Mouse (Mus musculus): ENCODE data around the gene Lnpep.
"Not testable (repeated sequence)": the region's sequence is repeated elsewhere in the genome, so short reads cannot be mapped to it uniquely, and the experiment has no call there.

The Lnpep gene

GRCm38 (mm10) chr17:17608416-17608988, 16.3 kb downstream of the Lnpep start:
- no peak for DNase-seq

GRCm38 (mm10) chr17:17604554-17604953, 20.3 kb downstream of the Lnpep start:
- no peak for DNase-seq

- no peak for DNase-seq
Observed at GRCm38 (mm10) chr17:17603609-17604008, 21.2 kb downstream of the Lnpep start.

GRCm38 (mm10) chr17:17602786-17603185, 22.1 kb downstream of the Lnpep start:
- DNase-seq = no peak

DNA sequence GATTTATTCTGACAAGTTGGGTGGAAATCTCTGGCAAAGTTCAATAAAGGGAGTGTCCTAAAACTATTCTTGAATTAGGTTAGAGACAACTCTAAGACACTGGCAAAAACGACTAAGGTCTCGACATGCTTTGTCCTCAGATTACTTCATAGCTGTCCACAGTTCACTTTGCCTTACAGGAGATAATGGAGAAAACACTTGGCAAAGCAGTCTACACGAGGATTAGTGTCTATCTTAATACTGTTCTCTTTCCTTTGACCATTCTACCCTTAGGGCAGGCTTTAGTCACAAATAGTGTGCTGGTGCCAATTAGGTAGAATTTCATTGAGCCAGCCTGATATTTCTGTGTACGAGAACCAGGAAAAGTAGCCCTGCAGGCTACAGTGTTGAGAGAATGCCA, 22.5 kb downstream of the Lnpep start:
- DNase-seq = no peak

DNA sequence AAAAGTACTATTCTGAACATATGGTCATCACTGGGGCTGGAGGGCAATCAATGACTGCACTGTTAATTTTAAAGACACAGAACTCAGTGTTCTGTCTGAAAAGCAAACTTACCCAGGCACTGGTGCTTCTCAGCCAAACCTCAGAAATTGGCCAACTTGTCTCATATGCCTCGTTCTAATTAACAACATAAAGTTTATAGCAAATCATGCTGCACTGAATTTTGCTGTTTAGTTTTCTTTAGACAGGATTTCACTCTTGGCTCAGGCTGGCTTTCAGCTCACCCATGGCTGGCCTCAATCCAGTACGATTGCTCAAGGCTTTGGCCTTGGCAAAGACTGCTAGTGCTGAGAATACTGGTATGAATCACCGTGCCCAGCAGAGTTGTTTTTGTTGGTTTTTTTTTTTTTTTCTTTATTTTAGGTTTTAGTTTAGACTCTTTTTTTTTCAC, 24.0 kb downstream of the Lnpep start:
- DNase-seq = no peak

GRCm38 (mm10) chr17:17600001-17600400, 24.8 kb downstream of the Lnpep start:
- DNase-seq = no peak

DNA sequence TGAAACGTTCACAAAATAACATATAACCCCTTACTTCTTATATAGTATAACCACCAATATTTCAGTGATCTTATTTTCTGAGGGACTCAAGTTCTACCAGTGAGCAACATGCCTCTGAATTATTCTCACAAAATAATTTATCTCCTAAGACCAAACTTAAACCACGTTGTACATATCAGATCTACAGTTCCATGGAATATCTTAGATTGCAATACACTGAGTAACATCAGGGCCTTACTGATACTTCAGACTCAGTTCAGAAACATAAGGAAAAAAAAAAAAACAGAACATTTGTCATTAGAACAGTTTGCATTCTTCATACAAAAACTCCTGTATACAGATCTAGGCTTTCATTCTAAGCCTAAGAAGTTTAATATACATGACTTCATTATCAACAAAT, 26.5 kb downstream of the Lnpep start:
- no peak for DNase-seq

DNA sequence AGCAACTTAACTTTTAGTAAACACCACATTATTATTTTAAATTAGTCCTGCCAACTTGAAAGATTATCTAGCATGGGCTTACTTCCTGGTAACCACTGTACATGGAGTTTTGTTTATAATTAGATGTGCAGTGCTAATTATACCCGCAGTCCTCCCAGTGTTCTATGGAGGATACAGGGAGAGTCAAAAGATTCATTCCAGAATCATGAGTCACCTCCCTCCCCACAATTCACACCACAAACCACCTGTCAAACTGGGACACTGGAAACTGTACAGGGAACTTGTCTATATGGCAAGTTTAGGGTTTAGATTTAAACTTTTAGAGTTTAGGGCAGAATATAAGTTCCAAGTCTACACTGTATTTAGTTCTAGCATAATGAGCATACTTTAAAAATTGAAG, 31.9 kb downstream of the Lnpep start:
- no peak for DNase-seq

- no peak for DNase-seq
Observed at GRCm38 (mm10) chr17:17587333-17588047, 37.4 kb downstream of the Lnpep start.

DNA sequence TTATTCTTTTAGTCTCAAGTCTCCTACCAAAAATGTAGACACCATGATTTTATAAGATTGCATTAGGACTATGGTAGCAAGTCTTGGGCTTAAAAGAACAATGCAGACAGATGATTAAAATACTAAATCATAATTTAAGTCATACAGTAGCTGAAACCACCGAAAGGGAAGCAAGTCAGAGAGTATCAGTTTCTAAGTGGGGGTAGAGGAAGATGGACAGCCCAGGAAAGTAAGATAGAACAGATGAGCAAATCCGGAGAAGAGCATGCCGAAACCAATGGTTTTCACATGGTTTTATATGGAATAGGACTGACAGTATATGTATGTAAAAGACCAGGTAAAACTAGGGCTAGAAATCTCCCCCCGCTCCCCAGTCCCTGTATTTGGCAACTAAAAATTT, 39.7 kb downstream of the Lnpep start:
- DNase-seq = no peak

DNA sequence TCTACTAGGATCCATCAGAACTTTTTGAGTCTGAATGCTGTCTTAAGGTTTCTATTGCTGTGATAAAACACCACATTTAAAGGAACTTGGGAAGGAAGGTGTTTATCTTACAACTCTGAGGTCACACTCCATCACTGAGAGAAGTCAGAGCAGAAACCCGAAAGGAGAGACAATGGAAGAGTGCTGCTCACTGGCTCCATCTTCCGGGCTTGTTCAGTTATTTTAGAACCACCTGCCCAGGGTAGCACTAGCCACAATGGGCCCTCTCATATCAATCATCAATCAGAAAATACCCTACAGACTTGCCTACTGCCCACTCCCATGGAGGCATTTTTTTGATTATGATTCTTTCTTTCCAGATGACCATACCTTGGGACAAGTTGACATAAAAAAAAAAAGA, 41.0 kb downstream of the Lnpep start:
- no peak for DNase-seq

DNA sequence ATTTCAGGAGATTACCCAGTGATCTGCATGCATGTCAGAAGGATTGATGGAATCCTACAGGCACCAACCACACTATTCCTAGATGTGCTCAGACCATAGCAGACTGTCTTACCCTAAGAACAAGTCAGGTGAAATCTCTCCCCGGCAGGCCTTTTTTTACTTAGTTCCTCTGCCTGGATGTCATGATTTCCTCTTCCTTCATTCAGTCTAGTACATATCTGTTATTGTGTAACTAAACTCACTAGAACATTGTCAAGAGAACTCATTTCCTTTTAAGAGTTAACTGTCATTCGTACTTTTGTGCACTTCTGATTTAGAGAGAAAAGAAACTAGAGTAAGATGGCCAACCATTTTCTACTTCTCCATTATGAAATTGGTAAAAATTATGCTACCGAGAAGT, 43.6 kb downstream of the Lnpep start:
- no peak for DNase-seq

DNA sequence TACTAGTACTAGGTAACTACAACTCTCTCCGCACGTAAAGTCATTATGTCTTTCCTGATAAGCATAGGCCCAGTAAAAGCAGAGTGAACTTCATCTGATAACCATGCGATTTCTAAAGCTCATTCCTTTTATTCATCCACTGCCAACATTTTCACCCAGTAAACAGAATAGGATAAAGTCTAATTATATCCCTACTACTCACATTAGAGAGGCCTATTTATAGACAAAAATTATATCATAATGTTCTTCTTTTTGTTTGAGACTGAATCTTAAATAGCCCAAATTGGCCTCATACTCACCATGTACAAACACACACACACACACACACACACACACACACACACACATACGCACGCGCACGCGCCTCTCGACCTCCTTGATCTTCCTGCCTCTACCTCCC, 48.5 kb downstream of the Lnpep start:
- DNase-seq = no peak

- DNase-seq = peak; percentile 75
Observed at GRCm38 (mm10) chr17:17567071-17567470, 57.8 kb downstream of the Lnpep start.

GRCm38 (mm10) chr17:17548958-17549357, 75.9 kb downstream of the Lnpep start:
- no peak for DNase-seq

- DNase-seq = no peak
Observed at GRCm38 (mm10) chr17:17531338-17531737, 93.5 kb downstream of the Lnpep start.

GRCm38 (mm10) chr17:17516384-17517016, 108.3 kb downstream of the Lnpep start:
- DNase-seq = no peak

- no peak for DNase-seq
Observed at GRCm38 (mm10) chr17:17506677-17507076, 118.2 kb downstream of the Lnpep start.

DNA sequence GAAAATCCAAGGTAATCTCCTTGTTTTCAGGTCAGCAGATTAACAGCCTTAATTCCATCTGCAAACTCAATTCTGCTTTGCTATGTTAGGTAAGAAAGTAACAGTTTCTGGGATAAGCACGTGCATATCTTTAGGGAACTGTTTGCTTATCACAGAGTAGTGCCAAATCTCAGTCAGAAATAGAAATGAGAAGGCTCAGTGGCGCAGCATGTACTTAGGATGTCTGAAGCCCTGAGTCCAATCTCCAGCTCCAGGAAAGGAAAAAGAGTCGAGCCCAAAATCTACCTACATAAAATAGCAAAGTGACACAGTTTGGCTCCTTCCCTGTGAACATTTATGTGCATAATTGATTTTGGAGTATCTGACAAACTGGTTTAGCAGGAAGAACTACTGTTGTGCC, 125.6 kb downstream of the Lnpep start:
- no peak for DNase-seq

GRCm38 (mm10) chr17:17498848-17499247, 126.0 kb downstream of the Lnpep start:
- peak; percentile 39 for DNase-seq

- DNase-seq = no peak
Observed at GRCm38 (mm10) chr17:17496730-17497129, 128.1 kb downstream of the Lnpep start.

DNA sequence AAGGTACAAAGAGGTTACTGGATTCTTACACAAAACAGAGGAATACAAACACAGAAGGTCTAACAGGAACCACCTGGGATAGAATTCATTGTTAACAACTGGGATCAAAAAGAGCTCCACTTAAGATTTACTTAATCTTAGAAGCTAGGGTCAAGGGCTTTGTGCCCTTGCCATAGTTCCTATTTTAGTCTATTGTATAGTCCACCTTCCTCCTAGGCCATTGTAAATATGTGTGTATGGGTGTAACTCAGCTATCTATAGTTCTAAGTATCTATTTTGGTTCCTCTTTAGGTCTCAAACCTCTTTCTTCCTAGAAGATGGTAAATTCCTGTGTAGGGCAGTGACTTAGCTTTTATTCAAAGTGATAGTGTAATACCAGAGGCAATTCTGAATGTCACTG, 128.6 kb downstream of the Lnpep start:
- DNase-seq = not testable (repeated sequence)

- no peak for DNase-seq
Observed at GRCm38 (mm10) chr17:17492116-17492515, 132.7 kb downstream of the Lnpep start.
